Mouse (Mus musculus): ENCODE measurements around the gene Hist1h3d. TPM values are rescaled to one million over a fixed set of nuclear protein-coding genes. Genes with fewer than 3 reads are reported as not detected.
"Not testable (repeated sequence)": the region's sequence is repeated elsewhere in the genome, so short reads cannot be mapped to it uniquely, and the experiment has no call there.

The Hist1h3d gene
- total RNA-seq, 4 experiments from 2014 or later: 2.5 to 4.0 (median 3.2) TPM

DNA sequence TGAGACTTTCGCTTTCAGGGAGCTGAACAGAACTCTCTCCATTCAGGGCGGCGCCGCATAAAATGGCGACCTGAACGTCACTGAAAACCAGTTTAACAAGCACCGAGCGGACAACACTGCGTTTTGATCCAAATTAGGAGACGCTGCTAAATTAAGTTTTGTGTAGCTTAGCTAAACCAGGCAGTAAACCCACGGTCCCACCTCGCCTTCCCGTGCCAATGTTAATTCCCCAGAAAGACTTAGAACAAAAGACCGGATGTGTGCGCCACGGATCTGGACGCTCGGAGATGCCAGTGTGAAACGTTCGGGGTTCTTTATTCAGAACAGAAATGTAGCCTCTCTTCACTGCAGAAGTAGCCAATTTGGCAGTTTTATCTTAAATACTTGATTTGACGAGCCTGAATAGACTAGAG lies 9.5 kb downstream of the Hist1h3d start:
- peak; percentile 41 to 59 for DNase-seq (ENCODE audit: low spot score in 2 of 2)

- DNase-seq (ENCODE audit: low spot score in 2 of 2): peak; percentile 43 to 62
Measured at GRCm38 (mm10) chr13:23585442-23586098, 10.0 kb downstream of the Hist1h3d start.

- DNase-seq (ENCODE audit: low spot score in 2 of 2): no peak
Measured at GRCm38 (mm10) chr13:23586099-23586939, 10.8 kb downstream of the Hist1h3d start.

GRCm38 (mm10) chr13:23586940-23587225 lies 11.3 kb downstream of the Hist1h3d start:
- no peak for DNase-seq (ENCODE audit: low spot score in 2 of 2)

- DNase-seq (ENCODE audit: low spot score in 2 of 2): no peak
Measured at GRCm38 (mm10) chr13:23591206-23591605, 15.6 kb downstream of the Hist1h3d start.

DNA sequence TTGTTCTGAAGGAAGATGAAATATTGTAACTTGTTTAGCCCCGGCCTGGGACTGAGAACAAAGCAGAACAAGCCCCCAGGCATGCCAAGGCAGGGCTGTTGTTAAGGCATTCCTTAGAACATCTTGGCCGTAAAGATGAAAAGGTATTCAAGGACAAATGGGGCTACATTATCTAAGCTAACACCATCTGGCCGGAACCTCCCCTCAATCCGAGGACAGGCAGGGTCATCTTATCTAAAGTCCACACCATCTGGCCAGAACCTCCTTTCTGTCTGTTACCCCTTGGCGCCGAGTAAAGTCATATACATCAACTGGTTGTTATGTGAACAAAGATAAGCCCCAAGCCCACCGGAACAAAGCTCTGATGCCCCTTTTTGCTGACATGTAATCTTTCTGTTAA lies 16.3 kb downstream of the Hist1h3d start:
- DNase-seq (ENCODE audit: low spot score in 2 of 2): not testable (repeated sequence)

- DNase-seq (ENCODE audit: low spot score in 2 of 2): no peak
Measured at GRCm38 (mm10) chr13:23592614-23593013, 17.1 kb downstream of the Hist1h3d start.

GRCm38 (mm10) chr13:23593051-23593770 lies 17.6 kb downstream of the Hist1h3d start:
- DNase-seq (ENCODE audit: low spot score in 2 of 2): no peak

DNA sequence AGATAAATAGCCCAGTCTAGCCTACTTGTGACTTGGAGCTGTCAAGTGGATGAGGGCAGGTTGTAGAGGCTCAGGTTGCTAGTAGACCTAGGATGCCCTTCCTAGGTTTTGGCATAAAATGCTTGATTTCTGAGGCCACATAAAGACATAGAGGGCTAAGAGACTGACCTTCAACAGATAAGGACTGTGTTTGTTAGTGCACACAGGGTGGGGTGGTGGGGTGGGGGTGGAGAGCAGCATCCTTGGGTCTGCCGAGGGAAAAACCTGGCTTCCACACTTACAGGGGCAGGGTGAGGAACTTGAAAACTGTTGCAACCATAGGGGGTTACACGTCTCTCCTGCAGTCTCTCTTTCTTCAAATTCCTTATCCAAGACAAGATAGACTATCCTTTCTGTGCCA lies 19.6 kb downstream of the Hist1h3d start:
- DNase-seq (ENCODE audit: low spot score in 2 of 2): no peak

DNA sequence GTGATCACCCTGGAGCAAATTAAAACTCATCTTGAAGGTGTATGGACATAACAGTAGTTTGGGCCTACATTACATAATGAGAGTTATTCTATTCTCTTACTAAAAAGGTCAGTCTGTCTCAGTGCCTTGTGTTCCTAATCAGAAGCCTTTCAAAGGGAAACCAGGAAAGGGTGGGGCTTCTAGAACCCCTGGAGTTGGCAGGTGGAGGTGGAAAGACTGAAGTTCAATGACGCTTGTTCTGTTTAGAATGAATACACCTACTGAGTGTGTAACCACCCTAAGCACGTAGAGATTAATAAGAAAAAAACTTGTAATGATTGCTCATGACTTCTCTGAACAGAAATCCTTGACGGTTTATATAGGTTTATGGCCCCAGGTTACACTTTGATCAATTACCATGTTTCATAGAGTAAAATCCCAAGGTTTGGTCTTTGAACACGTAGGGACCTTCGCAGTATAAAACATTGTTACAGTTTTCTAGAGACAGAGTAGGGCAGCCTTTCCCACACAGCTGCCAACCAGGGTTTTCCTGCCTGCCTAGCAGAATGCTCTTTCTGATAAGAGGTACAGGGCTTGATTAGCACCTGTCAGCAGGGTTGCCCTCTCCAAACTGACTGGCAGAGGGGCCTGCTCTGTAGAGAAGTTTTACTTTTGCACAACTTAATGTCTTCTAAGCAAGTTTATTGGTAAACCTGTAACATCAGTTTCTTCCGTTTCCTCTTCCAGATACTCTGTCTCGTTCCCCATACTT lies 20.2 kb downstream of the Hist1h3d start:
- no peak for DNase-seq (ENCODE audit: low spot score in 2 of 2)

DNA sequence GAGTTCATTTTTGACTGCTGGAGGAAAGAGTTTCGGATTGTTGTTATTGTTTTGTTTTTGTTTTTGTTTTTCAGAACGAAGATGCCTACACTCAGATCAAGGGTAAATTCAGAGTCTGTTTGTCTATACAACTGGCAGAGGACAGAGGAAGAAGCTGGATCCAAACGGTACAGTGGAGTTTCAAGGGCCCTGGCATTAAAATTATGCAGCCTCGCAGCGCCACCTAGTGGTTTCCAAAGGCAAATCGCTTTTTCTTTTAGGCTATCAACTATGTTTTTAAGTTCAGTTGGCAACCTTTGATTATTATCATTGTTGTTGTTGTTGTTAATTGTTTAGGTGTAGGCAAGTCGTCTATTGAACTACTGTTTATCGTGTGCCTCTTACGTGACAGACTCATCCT lies 22.4 kb downstream of the Hist1h3d start:
- DNase-seq (ENCODE audit: low spot score in 2 of 2): peak in 1 of 2 experiments; percentile 12

DNA sequence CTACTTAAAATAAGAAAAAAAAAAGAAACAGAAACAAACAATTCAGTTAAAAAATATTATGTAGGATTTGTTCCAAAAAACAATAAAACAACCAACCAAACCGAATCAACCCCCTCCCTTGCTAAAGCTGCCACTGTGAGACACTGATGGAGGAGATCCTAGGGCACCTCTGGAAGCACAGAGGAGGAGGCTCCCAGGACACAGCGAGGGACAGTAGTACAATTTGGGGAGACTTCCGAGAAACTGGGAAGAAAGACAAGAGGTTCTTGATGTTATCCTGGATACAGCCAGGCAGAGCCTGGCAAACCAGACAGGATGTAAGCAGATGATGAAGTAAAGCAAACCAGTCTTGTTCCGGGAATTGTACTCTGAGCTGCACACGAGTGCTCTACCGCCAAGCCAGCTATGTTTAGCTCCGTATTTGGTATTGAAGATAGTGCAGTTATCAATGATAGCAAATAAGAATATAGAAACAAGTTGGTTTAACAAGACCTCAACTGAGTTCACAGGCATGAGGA lies 27.7 kb downstream of the Hist1h3d start:
- no peak for DNase-seq (ENCODE audit: low spot score in 2 of 2)

DNA sequence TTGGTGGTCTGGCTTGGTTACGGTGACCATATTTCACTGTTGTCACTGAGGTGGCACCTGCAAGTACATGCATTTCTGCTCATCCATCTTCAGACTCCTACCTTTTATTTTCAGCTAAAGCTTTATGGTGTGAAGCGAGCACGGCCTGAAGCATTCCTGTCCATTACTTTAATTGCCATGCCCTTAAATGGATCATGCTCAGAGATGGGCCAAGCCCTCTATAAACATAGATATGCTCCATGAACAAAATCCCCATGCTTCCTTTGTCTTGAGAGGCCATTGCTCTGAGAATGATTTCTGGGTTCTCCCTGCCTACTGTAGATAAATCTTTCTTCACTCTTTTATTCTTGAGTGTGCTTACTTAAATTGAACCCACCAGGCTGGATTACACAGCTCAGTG lies 28.9 kb downstream of the Hist1h3d start:
- DNase-seq (ENCODE audit: low spot score in 2 of 2): no peak

DNA sequence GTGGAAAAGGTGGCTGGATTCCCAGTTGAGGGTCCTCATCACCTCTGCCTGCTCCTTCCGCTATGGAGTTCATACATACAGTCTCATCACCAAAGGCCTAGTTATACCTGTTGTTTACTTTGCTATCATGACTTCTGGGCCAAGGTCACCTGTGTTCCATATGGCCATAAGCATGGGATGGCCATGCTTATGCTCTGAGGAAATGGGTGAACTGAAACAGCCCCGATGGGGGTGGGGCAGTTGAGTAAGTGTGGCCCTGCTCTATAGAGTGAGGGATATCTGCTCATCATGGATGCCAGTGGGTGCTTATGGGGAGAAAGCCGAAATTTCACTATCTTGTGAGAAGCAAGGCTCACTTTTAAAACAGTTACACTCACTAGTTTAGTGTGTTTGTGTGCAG lies 29.5 kb downstream of the Hist1h3d start:
- no peak for DNase-seq (ENCODE audit: low spot score in 2 of 2)

GRCm38 (mm10) chr13:23609209-23609608 lies 33.6 kb downstream of the Hist1h3d start:
- no peak for DNase-seq (ENCODE audit: low spot score in 2 of 2)

DNA sequence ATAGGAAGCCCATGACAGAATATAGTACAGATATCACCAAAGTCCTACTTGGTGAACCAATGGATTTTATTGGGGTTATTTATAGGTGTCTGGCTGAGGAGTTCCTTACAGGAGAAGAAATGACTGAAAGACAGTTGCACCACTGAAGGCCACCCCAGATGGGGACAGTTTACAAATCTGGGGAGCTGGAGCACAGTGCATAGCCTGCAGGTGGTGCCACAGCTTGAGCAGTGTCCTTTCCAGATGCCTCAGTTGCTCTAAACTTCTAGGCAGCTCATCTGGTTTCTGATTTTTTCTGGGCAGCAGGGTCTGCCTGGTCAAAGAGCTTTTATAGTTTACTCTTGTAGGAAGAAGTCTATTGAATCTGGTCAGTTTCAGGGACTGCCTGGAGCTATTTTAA lies 34.3 kb downstream of the Hist1h3d start:
- no peak for DNase-seq (ENCODE audit: low spot score in 2 of 2)

- no peak for DNase-seq (ENCODE audit: low spot score in 2 of 2)
Measured at GRCm38 (mm10) chr13:23610393-23610792, 34.8 kb downstream of the Hist1h3d start.

DNA sequence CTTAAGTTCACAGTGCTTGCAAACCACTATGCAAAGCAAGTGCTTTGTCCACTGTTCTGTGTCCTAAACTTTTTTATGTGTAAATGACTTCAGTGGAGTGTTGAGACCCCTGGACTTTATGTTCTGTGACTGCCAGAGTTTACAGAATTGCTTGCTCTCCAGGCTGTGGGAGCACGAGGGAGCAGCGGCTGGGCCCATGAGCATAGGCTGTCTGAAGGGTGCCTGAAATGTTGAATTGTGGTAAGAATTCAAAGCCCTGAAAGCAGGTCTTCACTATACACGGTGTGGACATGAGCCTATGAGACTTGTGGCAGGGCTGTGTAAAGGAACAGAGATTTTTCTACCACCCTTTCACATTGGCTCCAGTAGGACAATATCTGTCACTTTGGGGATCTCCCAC lies 36.1 kb downstream of the Hist1h3d start:
- DNase-seq (ENCODE audit: low spot score in 2 of 2): no peak

- DNase-seq (ENCODE audit: low spot score in 2 of 2): no peak
Measured at GRCm38 (mm10) chr13:23620056-23620732, 44.6 kb downstream of the Hist1h3d start.

DNA sequence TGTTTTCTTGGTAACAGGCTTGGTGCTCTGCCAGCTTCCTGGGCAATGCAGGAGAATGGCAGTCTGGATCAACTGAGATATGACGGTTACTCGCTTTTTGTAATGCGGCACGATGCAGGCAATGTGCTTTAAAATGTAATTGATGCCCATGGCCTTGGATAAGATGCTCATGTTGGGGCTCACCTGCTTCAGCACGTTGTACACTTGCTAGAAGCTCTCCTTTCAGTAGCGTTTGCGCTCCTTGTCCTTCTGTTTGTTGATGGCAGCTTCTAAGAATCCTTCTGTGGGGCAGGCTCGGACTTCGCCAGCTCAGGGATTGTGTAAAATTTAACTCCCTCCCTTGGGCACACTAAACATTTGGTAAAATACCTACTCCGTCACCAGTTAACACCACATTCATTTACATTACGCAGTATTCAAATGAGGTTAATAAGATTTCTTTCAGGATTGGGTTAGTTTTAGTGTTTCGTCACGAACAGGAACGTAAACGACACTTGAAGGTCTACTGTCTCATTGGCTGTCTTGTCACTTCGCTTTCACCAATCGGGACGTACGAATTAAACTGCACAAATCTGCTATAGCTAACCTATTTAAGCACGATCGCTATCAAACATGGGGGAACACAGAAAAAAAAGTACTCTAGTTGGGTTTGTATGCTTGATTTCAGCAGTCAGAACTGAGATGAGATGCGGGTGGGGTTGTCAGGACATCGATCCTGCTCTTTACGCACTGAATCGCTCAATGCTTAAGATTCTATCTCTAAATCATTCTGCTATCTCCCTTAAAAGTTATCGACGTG lies 45.4 kb downstream of the Hist1h3d start, which contains the start of gene Hist1h2be:
Gene Hist1h2be, minus strand, starts transcription at position 392 of the 799 bp plus-strand sequence.
- peak; percentile 11 to 36 for DNase-seq (ENCODE audit: low spot score in 2 of 2)

Data from gastrocnemius, adult 8-10 months (tissue).